Mouse (Mus musculus) brain, embryonic 18.5 days (tissue): ENCODE data around the gene Zfp865.
"Not testable (repeated sequence)": the region's sequence is repeated elsewhere in the genome, so short reads cannot be mapped to it uniquely, and the experiment has no call there.

Source experiments
- DNase-seq: peaks from one replicate; pipeline ENCODE4 v3.0.0-alpha.2; 2012; ENCODE audit warnings: low read depth, low spot score

Gene Zfp865

DNA sequence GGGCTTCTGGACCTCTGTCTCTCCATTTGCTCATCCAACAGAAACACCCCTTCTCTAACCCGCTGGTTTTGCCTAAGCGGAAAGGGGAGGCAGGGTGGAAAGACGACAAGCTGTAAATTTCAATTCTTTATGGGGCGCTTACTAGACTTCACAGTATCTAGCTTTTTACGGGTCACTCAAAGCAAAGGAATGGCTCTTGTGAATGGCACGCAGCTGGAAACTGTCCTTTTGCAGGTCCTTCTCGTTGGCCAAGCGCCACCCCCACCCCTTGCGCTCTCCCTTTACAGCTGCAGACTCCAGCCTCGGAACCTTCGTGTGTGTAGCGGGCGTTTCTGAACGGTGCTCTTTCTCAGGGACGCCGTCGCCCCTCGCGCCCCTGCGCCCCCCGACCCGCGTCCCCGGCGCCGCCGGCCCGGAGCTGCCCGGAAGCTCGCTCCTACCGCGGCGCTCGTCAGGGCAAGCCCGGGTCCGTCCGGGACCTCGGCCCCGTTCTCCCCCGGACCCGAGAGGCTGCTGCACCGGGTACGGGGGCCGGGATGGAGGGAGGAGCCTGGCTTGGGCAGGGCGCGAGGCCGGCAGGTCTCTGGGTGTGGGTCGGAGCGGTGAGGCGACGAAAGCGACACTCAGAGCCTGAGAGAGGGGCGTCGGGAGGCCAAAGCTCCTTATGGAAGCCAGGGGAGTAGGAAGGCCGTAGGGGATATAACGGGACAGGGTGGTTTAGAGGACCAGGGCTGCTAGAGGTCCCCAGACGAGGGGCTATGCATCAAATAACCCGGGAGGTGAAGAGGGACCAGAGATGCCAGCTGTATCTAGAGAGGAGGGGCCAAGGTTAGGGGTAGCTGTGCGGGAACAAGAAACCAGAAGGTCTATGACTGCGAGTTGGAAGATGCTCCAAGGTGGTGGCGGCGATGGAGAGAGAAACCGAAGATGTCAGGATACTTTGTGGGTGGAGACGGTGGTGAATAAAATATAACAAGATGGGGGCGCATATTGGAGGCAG is 31.3 kb downstream of the Zfp865 start, which contains the start of gene Zfp580:
Zfp580 (plus strand) TSS at position 346 of the 1,000 bp plus-strand sequence.
- no peak for DNase-seq

DNA sequence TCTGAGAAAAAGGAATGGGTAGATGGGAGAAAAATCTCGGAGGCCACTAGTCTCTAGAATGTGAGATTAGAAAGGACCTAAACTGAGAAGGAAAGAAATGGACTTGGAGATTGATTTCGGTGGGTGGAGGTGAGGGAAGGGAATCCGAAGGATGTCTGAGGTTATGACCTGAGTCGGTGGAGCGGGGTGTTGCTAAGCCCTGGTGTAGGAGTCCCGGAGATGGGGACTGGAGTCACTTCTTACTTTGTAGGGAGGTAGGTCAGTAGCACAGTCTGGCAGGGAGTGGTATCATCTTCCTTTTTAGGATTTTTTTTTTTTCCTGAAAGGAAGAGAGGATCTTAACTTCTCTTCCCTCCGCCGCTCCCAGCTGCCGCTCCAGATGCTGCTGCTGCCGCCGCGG is 32.3 kb downstream of the Zfp865 start:
- no peak for DNase-seq

DNA sequence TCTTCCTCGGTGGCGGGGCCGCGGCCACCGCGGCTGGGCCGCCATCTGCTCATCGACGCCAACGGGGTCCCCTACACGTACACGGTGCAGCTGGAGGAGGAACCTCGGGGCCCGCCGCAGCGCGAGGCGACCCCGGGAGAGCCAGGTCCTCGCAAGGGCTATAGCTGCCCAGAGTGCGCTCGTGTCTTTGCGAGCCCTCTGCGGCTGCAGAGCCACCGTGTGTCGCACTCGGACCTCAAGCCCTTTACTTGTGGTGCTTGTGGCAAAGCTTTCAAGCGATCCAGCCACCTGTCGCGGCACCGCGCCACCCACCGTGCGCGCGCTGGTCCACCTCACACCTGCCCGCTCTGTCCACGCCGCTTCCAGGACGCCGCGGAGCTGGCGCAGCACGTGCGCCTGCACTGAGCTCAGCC is 32.8 kb downstream of the Zfp865 start:
- DNase-seq: no peak

DNA sequence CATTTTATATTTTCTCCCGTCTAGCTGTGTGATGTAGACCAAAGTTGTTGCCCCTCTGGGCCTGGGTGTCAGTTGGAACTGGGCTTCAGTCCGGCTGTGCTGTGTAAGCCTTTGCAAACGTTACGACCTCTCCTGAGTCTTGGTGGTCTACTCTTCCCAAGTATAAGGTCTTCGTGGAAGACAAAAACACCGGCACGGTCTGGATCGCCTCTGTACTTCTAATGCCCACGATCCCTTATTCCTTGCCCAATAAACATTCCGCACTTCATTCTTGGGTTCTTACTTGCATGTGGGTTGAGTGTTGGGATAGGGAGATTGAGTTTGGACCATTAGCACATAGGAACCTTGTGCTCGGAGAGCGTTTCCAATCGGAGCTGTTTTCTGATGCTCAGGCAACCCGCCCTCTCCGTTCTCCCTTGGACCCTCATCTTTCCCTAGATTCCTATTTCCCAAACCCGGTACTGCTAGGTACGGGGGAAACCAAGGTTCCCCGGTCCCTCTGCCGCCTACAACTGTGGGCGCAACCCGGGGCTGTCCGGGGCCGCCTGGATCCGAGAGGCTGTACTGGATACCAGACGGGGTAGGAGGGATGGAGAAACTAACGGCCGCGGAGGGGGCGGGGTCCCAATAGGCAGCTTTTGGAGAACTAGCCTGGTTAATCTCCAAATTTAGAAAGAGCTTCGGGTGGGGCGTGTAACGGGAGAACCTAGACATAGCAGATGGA is 33.4 kb downstream of the Zfp865 start:
- DNase-seq: no peak

DNA sequence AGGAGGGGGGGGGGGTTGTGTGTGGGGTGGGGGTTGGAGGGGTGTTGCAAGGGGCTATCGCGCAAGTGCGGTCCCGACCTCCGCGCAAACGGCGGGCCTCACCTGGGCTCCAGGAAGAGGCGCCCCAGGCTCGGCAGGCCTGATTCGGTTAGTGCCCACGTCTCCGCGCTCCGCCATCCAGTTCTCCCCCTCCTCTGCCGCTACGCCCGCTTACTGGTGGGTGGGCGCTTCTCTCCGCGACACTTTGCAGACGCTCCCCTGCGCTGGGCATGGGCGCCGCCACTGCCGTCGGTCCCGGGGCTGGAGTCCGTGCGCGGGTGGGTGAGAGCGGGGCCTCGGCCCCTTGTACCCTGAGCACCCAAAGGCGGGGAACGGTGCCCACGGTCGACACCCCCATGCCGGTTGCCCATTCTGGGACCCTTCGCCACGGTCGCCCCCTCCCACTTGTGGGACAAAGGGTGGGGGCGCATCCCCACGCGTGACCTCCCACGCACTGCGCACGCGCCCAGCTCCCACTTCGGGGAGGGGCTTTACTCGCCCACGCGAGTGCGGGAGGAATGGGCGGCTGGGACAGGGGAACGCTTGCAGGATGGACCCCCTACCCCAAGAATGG is 36.6 kb downstream of the Zfp865 start:
- DNase-seq: no peak

DNA sequence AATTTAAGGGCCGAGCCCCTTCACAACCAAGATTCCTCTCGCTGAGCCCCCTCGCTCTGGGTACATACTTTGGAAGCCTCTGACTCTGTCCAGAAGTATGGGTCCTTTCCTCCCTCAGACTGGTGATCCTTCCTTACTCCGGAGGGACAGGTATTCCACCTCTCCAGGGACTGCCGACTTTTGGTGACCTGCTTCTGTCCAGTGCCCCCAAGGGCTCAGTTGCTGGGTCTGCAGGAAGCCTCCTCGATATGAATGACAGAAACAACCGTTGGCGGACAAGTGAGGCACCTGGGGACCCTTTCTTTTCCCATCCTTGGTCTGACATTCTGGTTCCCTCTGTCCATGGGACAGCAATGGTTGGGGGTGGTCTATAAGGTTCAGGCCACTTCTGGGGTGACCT is 37.2 kb downstream of the Zfp865 start:
- DNase-seq: no peak

DNA sequence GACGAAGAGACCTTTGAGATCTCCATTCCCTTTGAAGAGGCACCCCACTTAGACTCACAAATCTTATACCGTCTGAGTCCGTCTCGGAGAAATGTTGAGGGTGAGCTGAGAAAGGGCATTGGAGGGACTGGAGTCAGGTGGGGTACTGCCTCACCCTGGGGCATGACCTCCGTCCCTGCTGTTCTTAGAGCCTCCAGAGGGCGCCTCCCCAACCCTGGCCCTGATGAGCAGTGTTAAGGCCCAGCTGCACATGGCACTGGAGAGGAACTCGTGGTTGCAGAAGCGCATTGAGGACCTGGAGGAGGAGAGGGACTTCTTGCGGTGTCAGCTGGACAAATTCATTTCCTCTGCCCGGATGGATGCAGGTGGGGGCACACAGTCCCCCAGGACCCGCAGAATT is 37.6 kb downstream of the Zfp865 start:
- DNase-seq: no peak

DNA sequence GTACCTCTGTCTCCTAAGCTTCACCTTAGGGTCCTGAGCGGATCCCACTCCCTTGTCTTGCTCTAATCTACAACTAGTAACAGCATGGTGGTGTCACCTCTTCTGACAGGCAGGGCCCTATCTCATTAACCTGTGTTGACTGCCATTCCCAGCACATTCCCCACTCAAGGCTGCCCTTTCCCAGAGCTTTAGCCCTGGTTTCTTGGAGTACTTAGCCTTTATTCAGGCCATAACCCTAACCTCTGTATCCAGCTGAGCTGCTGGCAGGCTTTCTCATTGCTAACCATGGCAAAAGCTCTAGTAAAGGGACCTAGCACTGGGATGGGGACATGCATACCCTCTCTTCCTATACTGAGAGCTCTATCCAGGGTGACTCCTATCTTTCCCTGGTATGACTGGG is 38.5 kb downstream of the Zfp865 start:
- DNase-seq: no peak

DNA sequence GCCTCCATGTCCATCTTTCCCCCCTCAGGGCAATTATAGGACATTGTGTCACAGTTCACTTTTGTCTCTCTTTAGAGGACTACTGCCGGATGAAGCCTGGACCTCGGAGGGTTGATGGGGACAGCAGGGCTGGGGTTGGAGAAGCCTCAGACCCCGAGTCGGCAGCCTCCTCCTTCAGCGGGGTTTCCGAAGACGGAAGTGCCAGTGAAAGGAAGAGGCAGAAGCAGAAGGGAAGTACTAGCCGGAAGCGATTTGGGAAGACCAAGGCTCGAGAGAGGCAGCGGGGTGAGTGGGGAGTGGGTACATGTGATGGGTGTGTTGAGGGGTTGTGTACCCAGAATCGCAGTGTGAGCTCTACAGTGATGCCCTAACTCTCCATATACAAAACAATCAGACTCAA is 39.2 kb downstream of the Zfp865 start:
- DNase-seq: no peak

DNA sequence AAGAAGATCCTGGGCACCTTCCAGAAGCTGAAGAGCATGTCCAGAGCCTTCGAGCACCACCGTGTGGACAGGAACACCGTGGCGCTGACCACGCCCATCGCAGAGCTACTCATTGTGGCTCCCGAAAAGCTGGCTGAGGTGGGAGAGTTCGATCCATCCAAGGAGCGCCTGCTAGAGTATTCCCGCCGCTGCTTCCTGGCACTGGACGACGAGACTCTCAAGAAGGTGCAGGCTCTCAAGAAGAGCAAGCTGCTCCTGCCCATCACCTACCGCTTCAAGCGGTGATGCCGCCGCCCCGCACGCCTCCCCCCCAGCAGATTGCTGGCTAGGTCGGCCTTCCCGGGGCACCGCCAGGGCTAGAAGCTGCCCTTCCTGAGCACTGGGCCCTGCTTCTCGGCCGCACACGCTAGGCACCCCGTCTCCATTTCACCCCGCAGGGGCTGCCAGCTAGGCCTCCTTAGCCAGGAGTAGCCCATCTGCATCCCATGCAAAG is 40.1 kb downstream of the Zfp865 start:
- no peak for DNase-seq

DNA sequence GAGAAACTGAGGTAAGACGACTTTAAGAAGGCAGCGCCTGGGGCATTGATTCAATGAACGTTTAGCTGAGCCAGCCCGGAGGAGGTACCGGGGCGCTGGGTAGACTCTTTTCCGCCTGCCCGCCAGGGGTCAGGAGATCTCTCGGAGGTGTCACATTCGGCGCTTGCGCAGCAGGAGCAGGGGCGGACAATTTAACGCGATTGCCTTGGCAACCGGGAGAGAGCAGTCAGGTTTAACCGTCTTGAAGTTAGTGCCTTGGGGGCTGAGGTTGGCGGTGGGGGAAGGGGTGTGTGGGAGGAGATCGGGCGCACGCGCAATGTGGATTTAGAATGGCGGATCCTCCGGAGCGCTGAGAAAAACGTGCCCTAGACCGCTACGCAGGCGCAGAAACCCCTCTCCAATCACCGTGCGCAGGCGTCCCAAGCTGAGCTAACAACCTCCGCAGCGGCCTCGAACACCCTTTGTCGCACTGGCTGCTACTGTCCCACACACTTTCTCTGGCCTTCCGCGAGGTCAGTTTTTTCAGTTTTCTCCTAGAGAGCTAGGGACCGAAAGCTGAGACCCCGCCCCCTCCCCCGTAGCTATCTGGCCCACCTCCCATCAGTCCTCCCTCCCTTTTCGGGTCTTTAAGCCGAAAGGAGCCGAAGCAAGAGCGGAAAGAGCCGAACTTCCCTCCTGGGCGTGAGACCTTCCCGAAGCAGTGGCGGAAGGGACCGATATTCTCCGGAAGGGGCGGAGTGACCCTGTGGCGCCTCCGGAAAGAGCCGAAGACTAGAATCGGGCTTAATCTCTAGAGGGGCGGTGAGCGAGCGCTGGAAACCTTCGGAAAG is 41.0 kb downstream of the Zfp865 start:
- DNase-seq: peak; percentile 97

DNA sequence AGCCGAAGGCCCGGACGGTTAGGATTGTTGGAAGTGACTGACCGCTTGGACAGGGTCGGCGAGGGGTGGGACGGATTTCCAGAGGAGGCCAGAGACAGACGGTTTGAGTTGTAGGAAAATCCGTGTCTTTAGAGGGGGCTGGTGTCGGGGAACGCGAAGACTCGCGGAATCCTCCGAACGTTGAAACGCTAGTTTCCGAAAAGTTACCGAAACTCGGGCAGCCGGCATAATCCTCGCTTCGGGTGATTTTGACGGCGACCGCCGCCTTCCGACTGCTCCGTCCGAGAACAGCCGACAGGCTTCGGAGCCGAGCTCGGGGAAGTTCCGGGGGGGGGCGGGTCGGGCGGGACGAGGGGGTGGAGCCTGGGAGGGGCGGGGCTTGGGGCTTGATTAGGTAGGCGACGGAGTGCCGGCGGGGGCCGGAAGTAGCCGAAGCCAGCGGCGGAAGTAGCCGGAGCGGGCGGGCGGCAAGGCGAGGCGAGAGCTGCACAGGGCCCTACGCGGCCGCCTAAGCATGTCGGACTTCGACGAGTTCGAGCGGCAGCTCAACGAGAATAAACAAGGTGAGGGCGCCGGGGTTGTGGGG is 41.7 kb downstream of the Zfp865 start, which contains the start of gene U2af2:
U2af2 (plus strand) TSS at position 370 of the 586 bp plus-strand sequence.
- DNase-seq: peak; percentile 84

DNA sequence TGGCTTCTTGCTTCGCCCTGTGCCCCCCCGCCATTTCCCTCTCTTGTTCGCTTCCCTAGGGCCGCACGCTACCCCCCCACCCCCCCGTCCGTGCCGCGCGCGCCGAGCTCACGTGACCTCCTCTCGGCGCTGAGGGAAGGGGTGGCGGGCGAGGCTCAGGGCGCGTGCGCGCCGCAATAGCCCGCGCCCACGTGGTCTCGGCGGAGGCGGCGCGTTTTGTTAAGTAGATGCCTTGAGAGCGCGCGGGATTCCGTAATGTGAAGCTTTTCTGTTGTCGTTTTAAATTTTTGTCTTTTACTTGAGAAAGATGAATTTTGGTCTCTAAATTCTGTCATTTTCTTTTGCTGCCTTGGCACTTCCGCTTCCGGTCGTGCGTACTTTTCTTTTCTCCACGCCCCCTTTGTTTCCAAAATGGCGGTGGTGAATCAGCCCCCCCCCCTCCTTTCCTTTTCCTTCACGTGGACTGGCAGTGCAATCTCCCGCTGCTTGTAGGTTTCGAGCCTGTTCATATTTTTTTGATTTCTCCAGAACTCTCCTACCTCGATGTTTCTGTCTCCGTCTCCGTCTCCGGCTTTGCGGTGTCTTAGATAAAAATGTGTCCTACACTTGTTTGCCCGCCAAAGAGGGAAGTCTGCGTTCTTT is 42.3 kb downstream of the Zfp865 start:
- peak; percentile 61 for DNase-seq

DNA sequence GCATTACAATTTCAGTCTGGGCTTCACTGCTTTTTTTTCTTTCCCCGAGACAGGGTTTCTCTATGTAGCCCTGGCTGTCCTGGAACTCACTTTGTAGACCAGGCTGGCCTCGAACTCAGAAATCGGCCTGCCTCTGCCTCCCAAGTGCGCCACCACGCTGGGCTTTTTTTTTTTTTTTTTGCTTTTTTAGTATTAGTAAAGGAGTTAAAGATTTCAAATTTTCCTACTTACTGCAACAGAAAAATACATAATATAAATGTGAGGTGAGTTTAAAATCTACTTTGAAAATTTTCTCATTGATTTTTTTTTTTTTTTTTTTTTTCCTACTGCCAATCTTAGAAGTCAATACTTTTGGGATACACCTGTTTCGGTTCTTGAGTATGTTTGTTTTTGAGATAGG is 44.7 kb downstream of the Zfp865 start:
- no peak for DNase-seq

DNA sequence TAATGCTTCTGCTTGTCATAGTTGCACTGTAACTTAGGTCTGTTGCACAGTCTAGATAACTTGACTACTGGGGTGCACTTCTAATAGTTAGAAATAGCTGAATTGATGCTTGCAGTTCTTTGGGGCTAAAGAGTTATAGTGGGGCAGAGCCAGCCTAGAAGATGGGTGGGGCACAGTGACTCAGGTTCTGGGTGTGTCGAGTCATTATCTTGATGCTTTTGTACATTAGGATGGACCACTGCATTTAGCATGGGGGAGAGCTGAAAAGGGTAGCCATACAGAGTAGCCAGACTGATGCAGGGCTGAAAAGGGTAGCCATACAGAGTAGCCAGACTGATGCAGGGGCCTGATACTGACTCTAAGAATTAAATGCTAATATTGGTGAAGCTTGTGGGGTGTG is 53.4 kb downstream of the Zfp865 start:
- no peak for DNase-seq

DNA sequence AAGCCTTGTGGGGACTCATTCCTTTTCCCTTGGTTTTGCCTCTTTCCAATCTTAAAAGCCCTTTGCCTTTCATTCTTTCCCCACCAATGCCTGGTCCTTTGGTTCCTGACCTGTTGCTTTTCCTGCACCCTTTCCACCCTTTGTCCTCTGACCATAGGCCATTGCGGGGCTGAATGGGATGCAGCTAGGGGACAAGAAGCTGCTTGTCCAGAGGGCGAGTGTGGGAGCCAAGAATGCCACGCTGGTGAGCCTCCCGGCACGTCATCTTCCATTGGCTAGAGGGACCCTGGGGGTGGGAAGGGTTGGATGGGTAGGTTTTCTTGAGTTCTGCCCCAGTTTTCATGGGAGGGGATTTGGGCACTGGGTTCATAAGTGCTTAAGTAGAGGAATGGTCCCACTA is 54.8 kb downstream of the Zfp865 start:
- no peak for DNase-seq

DNA sequence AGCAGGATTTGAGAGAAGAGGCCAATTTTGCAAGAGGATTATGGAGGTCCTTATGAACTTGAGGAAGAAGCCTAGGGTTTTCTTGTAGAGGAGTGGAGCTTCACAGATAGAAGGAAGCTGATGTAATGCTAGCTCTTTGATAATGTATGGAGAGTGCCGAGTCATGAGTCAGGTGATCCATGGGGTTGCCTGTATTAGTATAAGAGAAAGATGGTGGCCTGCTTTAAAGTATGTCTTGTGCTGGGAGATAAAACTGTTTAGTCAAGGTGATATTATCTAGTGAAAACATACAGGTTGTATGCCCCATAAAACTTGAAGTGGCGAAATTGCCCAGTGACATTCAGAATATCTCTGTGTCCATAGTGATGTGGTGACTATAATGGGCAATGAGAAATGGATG is 56.8 kb downstream of the Zfp865 start:
- DNase-seq: no peak

DNA sequence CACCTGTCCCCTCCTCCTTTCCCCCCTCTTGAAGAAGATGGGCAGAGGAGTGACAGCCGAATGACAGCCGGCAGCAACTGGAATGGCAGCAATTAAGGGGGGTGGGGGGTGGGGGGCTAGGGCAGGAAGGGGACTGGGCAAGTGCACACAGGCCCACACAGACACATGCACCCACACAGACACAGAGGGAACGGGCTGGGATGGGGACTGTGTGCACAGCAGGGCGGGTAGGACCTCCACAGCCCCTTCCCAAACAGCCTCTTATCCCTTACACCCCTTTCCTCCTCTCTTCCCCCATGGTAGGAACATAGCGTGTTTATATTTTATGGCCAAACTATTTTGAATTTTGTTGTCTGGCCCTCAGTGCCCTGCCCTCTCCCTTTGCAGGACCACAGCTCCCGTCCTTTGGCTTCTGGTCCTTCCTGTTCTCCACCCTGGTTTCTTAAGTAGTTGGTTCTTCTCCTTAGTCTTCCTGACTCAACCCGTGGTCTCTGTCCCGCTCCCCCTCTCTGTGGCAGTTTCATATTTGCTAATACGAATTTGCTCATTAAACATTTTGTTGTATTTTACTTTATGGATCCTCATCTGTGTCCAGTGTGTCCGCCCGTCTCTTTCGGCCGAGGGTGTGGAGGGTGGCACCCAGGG is 59.3 kb downstream of the Zfp865 start:
- DNase-seq: not testable (repeated sequence)

DNA sequence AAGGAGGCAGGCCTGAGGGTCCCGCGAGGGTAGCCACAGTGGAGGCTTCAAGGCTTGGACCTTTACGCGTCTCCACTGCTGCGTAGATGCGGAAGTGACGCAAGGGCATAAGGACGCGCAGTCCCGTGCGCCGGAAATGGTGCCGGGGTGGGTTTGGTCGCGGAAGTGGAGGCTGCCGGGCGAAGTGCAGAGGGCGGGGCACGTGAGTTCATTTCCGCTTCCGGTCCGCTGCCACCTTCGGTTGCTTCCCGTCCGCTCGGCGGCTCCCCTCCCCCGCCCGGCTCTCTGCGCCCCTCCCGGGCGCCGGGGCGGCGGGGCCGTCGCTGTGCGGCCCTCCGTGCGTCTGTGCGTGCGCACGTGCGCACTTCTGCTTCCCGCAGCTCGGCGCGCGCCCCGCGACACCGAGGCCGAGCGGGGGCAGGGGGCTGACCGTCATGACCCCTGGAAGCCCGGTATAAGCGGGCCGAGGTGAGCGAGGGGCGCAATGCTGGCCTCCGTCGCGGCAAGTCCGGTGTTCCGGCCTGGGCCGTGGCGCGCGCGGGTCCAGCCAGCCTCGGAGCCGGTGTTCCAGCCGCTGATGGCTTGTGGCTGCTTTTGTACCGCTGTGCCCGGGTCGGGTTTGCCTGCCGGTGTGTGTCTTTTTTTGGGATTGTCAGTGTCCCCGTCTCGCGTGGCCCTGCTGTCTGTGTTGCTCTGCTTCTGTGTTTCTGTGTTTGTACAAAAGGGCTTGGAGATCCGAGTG is 60.0 kb downstream of the Zfp865 start, which contains the start of gene Epn1:
Epn1 (plus strand) TSS at position 226 of the 742 bp plus-strand sequence.
- DNase-seq: peak; percentile 89
